Comparison of ENCODE assay signal across 8 mouse cellular contexts in genomic region chr2:170343133-170343818, GRCm38 (mm10).
DNase-seq lines count a peak whose midpoint lies in the region; ATAC-seq and TF ChIP-seq lines count a peak whose summit lies in the region.

No protein-coding gene starts in this region.

- ATAC-seq in hindbrain, embryonic 16.5 days = no peak
- ATAC-seq in neural tube, embryonic 14.5 days (ENCODE audit: low read depth) = no peak

- TF ChIP-seq POLR2A in bone marrow, adult 2 months (IDR thresholded peaks at IDR 0.05; ENCODE audit: borderline replicate concordance, control insufficient read depth, low read depth, low read length) = no peak
- no peak for TF ChIP-seq POLR2A in lung, adult 2 months (IDR thresholded peaks at IDR 0.05; ENCODE audit: borderline replicate concordance, extremely low read depth, low read depth, low read length)

- H3K36me3 ChIP-seq in hindbrain, embryonic 10.5 days = no peaks in the 10 kb centered on the region
- no peaks in the 10 kb centered on the region for H3K36me3 ChIP-seq in hindbrain, embryonic 16.5 days (ENCODE audit: control insufficient read depth, insufficient read depth, low read length)
- H3K36me3 ChIP-seq in neural tube, embryonic 14.5 days (ENCODE audit: control insufficient read depth, insufficient read depth, low read length) = no peaks in the 10 kb centered on the region

- no peak overlapping the region for H3K4me3 ChIP-seq in hindbrain, embryonic 10.5 days
- no peak overlapping the region for H3K4me3 ChIP-seq in hindbrain, embryonic 16.5 days (ENCODE audit: low read length)
- H3K4me3 ChIP-seq in bone marrow, adult 2 months (replicated peaks; ENCODE audit: control insufficient read depth, low read depth, low read length) = no peak overlapping the region
- H3K4me3 ChIP-seq in lung, adult 2 months (replicated peaks; ENCODE audit: extremely low read depth, low read depth, low read length) = no peak overlapping the region
- no peak overlapping the region for H3K4me3 ChIP-seq in neural tube, embryonic 14.5 days (ENCODE audit: low read depth, low read length)

- peak; percentile 83 for DNase-seq in hindbrain, embryonic 10.5 days (ENCODE audit: low spot score)
- peak; percentile 51 for DNase-seq in gastrocnemius, postnatal 25 days
- peak; percentile 81 for DNase-seq in kidney, adult 9 months
- DNase-seq in lung, adult 2 months = peak; percentile 57
- peak; percentile 88 for DNase-seq in thymus, postnatal 25 days

- H3K27ac ChIP-seq in hindbrain, embryonic 10.5 days = peak overlapping the region; percentile 86
- H3K27ac ChIP-seq in hindbrain, embryonic 16.5 days (ENCODE audit: low read depth, low read length) = no peak overlapping the region
- H3K27ac ChIP-seq in bone marrow, adult 2 months (ENCODE audit: control insufficient read depth, insufficient read depth, low read depth, low read length, poor library complexity) = no peak overlapping the region; the same call in 1 of the 2 replicates
- H3K27ac ChIP-seq in neural tube, embryonic 14.5 days (ENCODE audit: low read depth, low read length) = peak overlapping the region; percentile 46; the same call in 1 of the 2 replicates

- TF ChIP-seq CTCF in bone marrow, adult 2 months (IDR thresholded peaks at IDR 0.05; ENCODE audit: control insufficient read depth, insufficient read depth, low read length) = peak; percentile 71; the same call in 1 of the 2 replicates
- peak; percentile 47 for TF ChIP-seq CTCF in lung, adult 2 months (IDR thresholded peaks at IDR 0.05; ENCODE audit: insufficient read depth, low read length)

- H3K4me1 ChIP-seq in hindbrain, embryonic 10.5 days (replicated peaks) = peaks cover 39% of the 10 kb centered on the region
- peaks cover 3% of the 10 kb centered on the region for H3K4me1 ChIP-seq in hindbrain, embryonic 16.5 days (ENCODE audit: control insufficient read depth, insufficient read depth, low read depth, low read length)
- H3K4me1 ChIP-seq in bone marrow, adult 2 months (ENCODE audit: control insufficient read depth, insufficient read depth, low read length) = peaks cover 9% of the 10 kb centered on the region; the same call in 1 of the 2 replicates
- no peaks in the 10 kb centered on the region for H3K4me1 ChIP-seq in lung, adult 2 months (ENCODE audit: control insufficient read depth, insufficient read depth, low read length)
- H3K4me1 ChIP-seq in neural tube, embryonic 14.5 days (ENCODE audit: control insufficient read depth, insufficient read depth, low read length) = peaks cover 8% of the 10 kb centered on the region; the same call in 1 of the 2 replicates

- no peak overlapping the region for H3K4me2 ChIP-seq in hindbrain, embryonic 16.5 days (ENCODE audit: low read length)
- H3K4me2 ChIP-seq in neural tube, embryonic 14.5 days (ENCODE audit: low read depth, low read length) = no peak overlapping the region

- H3K27me3 ChIP-seq in hindbrain, embryonic 10.5 days (ENCODE audit: insufficient read depth, poor library complexity, severe bottlenecking) = no peaks in the 10 kb centered on the region
- H3K27me3 ChIP-seq in hindbrain, embryonic 16.5 days (replicated peaks; ENCODE audit: control insufficient read depth, insufficient read depth, low read length) = no peaks in the 10 kb centered on the region
- no peaks in the 10 kb centered on the region for H3K27me3 ChIP-seq in neural tube, embryonic 14.5 days (ENCODE audit: control insufficient read depth, insufficient read depth, low read length)

- no peaks in the 10 kb centered on the region for H3K9me3 ChIP-seq in hindbrain, embryonic 10.5 days
- no peaks in the 10 kb centered on the region for H3K9me3 ChIP-seq in hindbrain, embryonic 16.5 days (ENCODE audit: control insufficient read depth, low read length)
- H3K9me3 ChIP-seq in neural tube, embryonic 14.5 days (ENCODE audit: control insufficient read depth, low read length) = no peaks in the 10 kb centered on the region

- H3K9ac ChIP-seq in hindbrain, embryonic 16.5 days (ENCODE audit: low read depth, low read length) = no peak overlapping the region
- H3K9ac ChIP-seq in neural tube, embryonic 14.5 days (replicated peaks; ENCODE audit: low read depth, low read length) = no peak overlapping the region

- WGBS in hindbrain, embryonic 10.5 days = 36% methylated on average over 17 of the region's 17 CpGs
- WGBS in hindbrain, embryonic 16.5 days = 39% methylated on average over 17 of the region's 17 CpGs
- WGBS in bone marrow, adult 2 months = 3% methylated on average over 17 of the region's 17 CpGs
- WGBS in lung, adult 2 months = 27% methylated on average over 17 of the region's 17 CpGs
- WGBS in neural tube, embryonic 14.5 days = 41% methylated on average over 17 of the region's 17 CpGs

Comparison
In these comparisons a context has a peak if more than half of its experiments do, and no peak if none do; other contexts are left out.
1. H3K27ac ChIP-seq: peak in hindbrain, embryonic 10.5 days (single experiment) and neural tube, embryonic 14.5 days (single experiment); none in hindbrain, embryonic 16.5 days (single experiment) and bone marrow, adult 2 months (single experiment).
2. Peak in every context shown above with its lines, with median percentiles within 50 percentile points of each other: DNase-seq.